Mouse (Mus musculus): ENCODE results near the gene Ptpn11. TPM values are rescaled to one million over a fixed set of nuclear protein-coding genes. Genes with fewer than 3 reads are reported as not detected.

Gene Ptpn11
- polyA plus RNA-seq, 1 experiment, result 2.0 TPM

DNA sequence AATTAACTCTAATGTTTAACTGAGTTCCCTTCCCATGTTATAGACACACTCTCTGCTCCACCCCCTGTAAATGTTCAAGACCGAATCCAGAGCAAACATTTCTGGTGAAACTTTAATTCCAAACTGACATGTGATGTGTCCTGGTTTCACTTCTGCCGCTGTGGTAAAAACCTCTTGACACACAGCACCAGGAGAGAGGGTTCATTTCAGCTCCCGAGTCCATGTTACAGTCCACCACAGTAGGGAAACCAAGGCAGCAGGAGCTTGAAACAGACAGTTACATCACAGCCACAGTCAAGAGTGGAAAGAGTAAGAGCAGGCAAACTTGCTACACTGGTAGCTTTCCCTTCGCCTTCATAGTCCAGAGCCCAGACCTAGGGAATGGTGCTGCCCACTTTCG is 94.5 kb downstream of the Ptpn11 start:
- H3K4me3 ChIP-seq (replicated peaks), result no peak overlapping the region
- TF ChIP-seq GATA1 (IDR thresholded peaks at IDR 0.05; ENCODE audit: low read length) (no peak), TAL1 (IDR thresholded peaks at IDR 0.05; ENCODE audit: low read length) (no peak)
- H3K9me3 ChIP-seq (ENCODE audit: control insufficient read depth, low read length), result no peaks in the 10 kb centered on the region
- no peaks in the 10 kb centered on the region for H3K36me3 ChIP-seq (ENCODE audit: control insufficient read depth)
- no peaks in the 10 kb centered on the region for H3K4me1 ChIP-seq (ENCODE audit: control insufficient read depth)
- no peaks in the 10 kb centered on the region for H3K27me3 ChIP-seq (ENCODE audit: control insufficient read depth)

DNA sequence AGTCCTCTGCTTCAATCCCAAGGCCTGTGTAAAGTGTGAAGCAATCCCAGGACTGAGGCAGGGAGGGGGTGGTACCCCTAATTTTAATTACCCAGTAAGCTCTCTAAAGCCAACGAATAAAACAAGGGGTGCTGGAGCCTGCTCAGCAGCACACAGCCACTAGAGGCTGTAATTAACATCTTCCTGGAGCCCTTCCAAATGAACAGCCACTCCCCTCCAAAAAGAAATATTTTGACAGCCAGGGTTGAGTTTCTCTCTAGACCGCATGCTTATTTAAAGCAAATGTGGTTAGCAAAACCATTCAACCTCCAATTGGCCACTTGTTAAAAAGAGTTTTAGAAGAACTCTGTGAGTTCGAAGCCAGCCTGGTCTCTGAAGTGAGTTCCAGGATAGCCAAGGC is 97.9 kb downstream of the Ptpn11 start:
- TF ChIP-seq TAL1 (IDR thresholded peaks at IDR 0.05; ENCODE audit: low read length) (no peak), GATA1 (IDR thresholded peaks at IDR 0.05; ENCODE audit: low read length) (no peak)
- H3K4me1 ChIP-seq (ENCODE audit: control insufficient read depth), result no peaks in the 10 kb centered on the region
- no peaks in the 10 kb centered on the region; the same call in 1 of the 2 replicates for H3K27me3 ChIP-seq (ENCODE audit: control insufficient read depth)
- H3K36me3 ChIP-seq (ENCODE audit: control insufficient read depth), result no peaks in the 10 kb centered on the region
- H3K4me3 ChIP-seq (replicated peaks), result no peak overlapping the region
- H3K9me3 ChIP-seq (ENCODE audit: control insufficient read depth, low read length), result peaks cover 9% of the 10 kb centered on the region

DNA sequence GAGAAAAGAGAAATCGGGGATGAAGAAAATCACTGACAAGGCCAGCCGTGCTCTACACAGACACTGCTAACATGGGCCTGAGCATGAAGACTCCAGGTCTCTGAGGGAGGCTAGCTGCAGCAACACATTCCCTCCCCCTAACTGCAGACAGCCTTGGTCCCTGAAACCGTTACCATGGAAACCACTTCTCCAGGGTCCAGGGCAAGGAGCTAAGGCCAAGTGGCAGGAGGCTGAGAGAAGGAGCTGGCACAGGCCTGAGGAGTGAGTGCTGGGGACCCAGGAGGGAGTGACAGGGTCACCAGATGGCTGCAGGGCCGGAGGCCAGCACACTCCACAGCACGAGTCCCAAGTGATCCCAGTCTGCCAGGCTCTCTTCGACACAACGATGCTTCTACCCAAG is 101.5 kb downstream of the Ptpn11 start:
- Histone ChIP-seq H3K4me3 (replicated peaks) (no peak overlapping the region), H3K9me3 (ENCODE audit: control insufficient read depth, low read length) (peaks cover 9% of the 10 kb centered on the region), H3K4me1 (ENCODE audit: control insufficient read depth) (no peaks in the 10 kb centered on the region), H3K36me3 (ENCODE audit: control insufficient read depth) (no peaks in the 10 kb centered on the region), H3K27me3 (ENCODE audit: control insufficient read depth) (no peaks in the 10 kb centered on the region; the same call in 1 of the 2 replicates)
- no peak for TF ChIP-seq GATA1 (IDR thresholded peaks at IDR 0.05; ENCODE audit: low read length)
- TF ChIP-seq TAL1 (IDR thresholded peaks at IDR 0.05; ENCODE audit: low read length), result no peak

DNA sequence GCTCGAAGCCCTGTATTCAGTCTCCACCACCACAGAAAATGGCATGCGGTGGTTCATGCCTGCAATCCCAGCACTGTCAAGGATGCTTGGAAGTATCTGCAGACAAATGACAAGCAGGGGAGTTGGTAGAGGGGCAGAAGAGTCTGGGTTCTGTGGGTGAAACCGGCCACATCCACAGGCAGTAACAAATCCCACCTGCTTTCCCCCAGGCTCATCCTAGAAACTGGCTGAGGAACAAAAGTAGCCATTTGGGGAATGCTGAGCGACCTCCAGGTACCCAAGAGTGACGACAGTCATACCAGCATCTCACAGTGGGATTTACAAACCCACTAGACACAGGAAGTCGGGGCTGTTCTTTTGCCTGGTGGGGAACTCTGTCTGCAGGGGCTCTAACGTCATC is 103.5 kb downstream of the Ptpn11 start:
- H3K4me3 ChIP-seq (replicated peaks), result no peak overlapping the region
- H3K9me3 ChIP-seq (ENCODE audit: control insufficient read depth, low read length), result peaks cover 9% of the 10 kb centered on the region
- no peaks in the 10 kb centered on the region for H3K36me3 ChIP-seq (ENCODE audit: control insufficient read depth)
- H3K27me3 ChIP-seq (ENCODE audit: control insufficient read depth), result no peaks in the 10 kb centered on the region; the same call in 1 of the 2 replicates
- no peaks in the 10 kb centered on the region for H3K4me1 ChIP-seq (ENCODE audit: control insufficient read depth)
- TF ChIP-seq GATA1 (IDR thresholded peaks at IDR 0.05; ENCODE audit: low read length) (no peak), TAL1 (IDR thresholded peaks at IDR 0.05; ENCODE audit: low read length) (no peak)

- no peaks in the 10 kb centered on the region for H3K27me3 ChIP-seq (ENCODE audit: control insufficient read depth)
- no peaks in the 10 kb centered on the region for H3K4me1 ChIP-seq (ENCODE audit: control insufficient read depth)
- H3K36me3 ChIP-seq (ENCODE audit: control insufficient read depth), result no peaks in the 10 kb centered on the region
- H3K4me3 ChIP-seq (replicated peaks), result no peak overlapping the region
- peaks cover 14% of the 10 kb centered on the region for H3K9me3 ChIP-seq (ENCODE audit: control insufficient read depth, low read length)
- TF ChIP-seq GATA1 (IDR thresholded peaks at IDR 0.05; ENCODE audit: low read length), result no peak
- TF ChIP-seq TAL1 (IDR thresholded peaks at IDR 0.05; ENCODE audit: low read length), result no peak
Measured at GRCm38 (mm10) chr5:121082605-121083004, 108.6 kb downstream of the Ptpn11 start.

GRCm38 (mm10) chr5:121081754-121082153 is 109.4 kb downstream of the Ptpn11 start:
- Histone ChIP-seq H3K27me3 (ENCODE audit: control insufficient read depth) (no peaks in the 10 kb centered on the region), H3K36me3 (ENCODE audit: control insufficient read depth) (no peaks in the 10 kb centered on the region), H3K9me3 (ENCODE audit: control insufficient read depth, low read length) (peaks cover 14% of the 10 kb centered on the region), H3K4me1 (ENCODE audit: control insufficient read depth) (no peaks in the 10 kb centered on the region), H3K4me3 (replicated peaks) (no peak overlapping the region)
- TF ChIP-seq TAL1 (IDR thresholded peaks at IDR 0.05; ENCODE audit: low read length) (no peak), GATA1 (IDR thresholded peaks at IDR 0.05; ENCODE audit: low read length) (no peak)

Other genes with a start within 250 kb of the Ptpn11 start
- not detected in 2 replicates for gene Rph3a, start 181.3 kb downstream of the Ptpn11 start, polyA plus RNA-seq (2012)
- 24.9 and 56.7 TPM in 2 replicates for gene Rpl6, start 13.1 kb upstream of the Ptpn11 start, polyA plus RNA-seq (2012)
- gene Hectd4, start 28.8 kb upstream of the Ptpn11 start, polyA plus RNA-seq (2012), result 10.6 and 12.1 TPM in 2 replicates
- gene Trafd1, start 194.2 kb upstream of the Ptpn11 start, polyA plus RNA-seq (2012), result 1.8 and 2.1 TPM in 2 replicates
- 0.10 and 0.11 TPM in 2 replicates for gene Naa25, start 206.5 kb upstream of the Ptpn11 start, polyA plus RNA-seq (2012)